Mouse (Mus musculus): ENCODE measurements around the gene D630003M21Rik. TPM values are rescaled to one million over a fixed set of nuclear protein-coding genes. Genes with fewer than 3 reads are reported as not detected.

D630003M21Rik gene
- polyA plus RNA-seq, 1 experiment from 2014 or later, result 9.1 TPM

- WGBS, result 24% methylated on average over 7 of the region's 7 CpGs
- ATAC-seq (ENCODE audit: insufficient read depth) (peak; percentile 62), DNase-seq (peak; percentile 82)
- Histone ChIP-seq H3K36me3 (ENCODE audit: insufficient read depth) (peaks cover 32% of the 10 kb centered on the region), H3K9me3 (ENCODE audit: low read depth, low read length) (no peaks in the 10 kb centered on the region), H3K4me1 (ENCODE audit: insufficient read depth) (peaks cover 15% of the 10 kb centered on the region), H3K9ac (no peak overlapping the region; the same call in 1 of the 2 replicates), H3K4me3 (ENCODE audit: low read depth, low read length) (no peak overlapping the region), H3K27me3 (ENCODE audit: insufficient read depth, low read length) (no peaks in the 10 kb centered on the region), H3K4me2 (no peak overlapping the region), H3K27ac (ENCODE audit: low read depth) (peak overlapping the region; percentile 31; the same call in 1 of the 2 replicates)
- no peak for TF ChIP-seq CTCF (IDR thresholded peaks at IDR 0.05; ENCODE audit: low read depth)
Observed at GRCm38 (mm10) chr2:158136205-158136604, 92.8 kb downstream of the D630003M21Rik start.

GRCm38 (mm10) chr2:158133050-158133449 is 96.0 kb downstream of the D630003M21Rik start:
- Histone ChIP-seq H3K4me1 (ENCODE audit: insufficient read depth) (peaks cover 13% of the 10 kb centered on the region), H3K9me3 (ENCODE audit: low read depth, low read length) (no peaks in the 10 kb centered on the region), H3K4me3 (ENCODE audit: low read depth, low read length) (no peak overlapping the region), H3K4me2 (no peak overlapping the region), H3K36me3 (ENCODE audit: insufficient read depth) (peaks cover 42% of the 10 kb centered on the region), H3K27ac (ENCODE audit: low read depth) (no peak overlapping the region), H3K27me3 (ENCODE audit: insufficient read depth, low read length) (no peaks in the 10 kb centered on the region), H3K9ac (no peak overlapping the region)
- 65% methylated on average over 6 of the region's 6 CpGs for WGBS
- DNase-seq (no peak), ATAC-seq (ENCODE audit: insufficient read depth) (no peak)
- TF ChIP-seq CTCF (IDR thresholded peaks at IDR 0.05; ENCODE audit: low read depth), result no peak

Small RNA genes lying within 50 kb of the gene (microRNA-seq; reads per million reads assigned to microRNA genes)
- not detected for gene Mir7685 (ENCODE audit: borderline number of aligned reads)

Other genes starting within 250 kb of the D630003M21Rik start
- gene Tti1, start 200.8 kb downstream of the D630003M21Rik start, polyA plus RNA-seq (2014; fragmentation: Nextera tagmentation; extraction: Ambion mirVana), result 25.9 and 27.3 TPM in 2 replicates
- gene Rprd1b, start 200.7 kb downstream of the D630003M21Rik start, polyA plus RNA-seq (2014; fragmentation: Nextera tagmentation; extraction: Ambion mirVana), result 48.8 and 50.9 TPM in 2 replicates
- 40.8 and 41.7 TPM in 2 replicates for gene Tgm2, start 82.8 kb downstream of the D630003M21Rik start, polyA plus RNA-seq (2014; fragmentation: Nextera tagmentation; extraction: Ambion mirVana)
- not detected in 2 replicates for gene Bpi, start 28.9 kb upstream of the D630003M21Rik start, polyA plus RNA-seq (2014; fragmentation: Nextera tagmentation; extraction: Ambion mirVana)
- gene Lbp, start 77.3 kb upstream of the D630003M21Rik start, polyA plus RNA-seq (2014; fragmentation: Nextera tagmentation; extraction: Ambion mirVana), result 8.3 and 9.9 TPM in 2 replicates
- gene Snhg11, start 146.4 kb upstream of the D630003M21Rik start, polyA plus RNA-seq (2014; fragmentation: Nextera tagmentation; extraction: Ambion mirVana), result 0.96 and 1.7 TPM in 2 replicates
- 19.7 and 22.1 TPM in 2 replicates for gene Ralgapb, start 180.6 kb upstream of the D630003M21Rik start, polyA plus RNA-seq (2014; fragmentation: Nextera tagmentation; extraction: Ambion mirVana)

Measured in lung, embryonic 14.5 days (tissue).